Mouse (Mus musculus) kidney, postnatal 25 days (tissue): Measurements from ENCODE around the gene Gm5150.
"Not testable (repeated sequence)": the region's sequence is repeated elsewhere in the genome, so short reads cannot be mapped to it uniquely, and the experiment has no call there.

Experiments
- DNase-seq, 2 experiments: peaks; one replicate each; pipeline ENCODE4 v3.0.0; 2021; ENCODE audit warnings: mixed read lengths in 2 of 2

Gene Gm5150

DNA sequence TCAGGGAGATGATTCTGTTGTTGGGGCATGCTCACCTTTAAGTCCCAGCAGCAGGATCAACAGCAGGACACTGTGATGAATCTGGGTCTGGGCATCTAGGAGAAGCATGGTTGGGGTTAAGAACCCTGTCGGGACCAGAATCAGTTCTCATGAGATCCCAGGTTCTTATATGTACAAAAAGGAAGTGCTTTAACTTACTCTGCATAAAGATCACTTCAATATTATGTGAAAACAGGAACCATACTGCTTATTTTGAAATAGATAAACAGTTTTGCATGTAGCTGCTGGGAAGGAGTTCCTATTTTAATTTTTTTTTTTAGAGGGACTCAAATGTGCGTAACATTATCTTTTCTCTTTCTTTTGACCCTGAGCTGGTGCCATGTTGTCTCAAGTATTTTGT lies at the start of gene Gm5150:
Gene Gm5150 (minus strand): TSS at position 223 of the 400 bp plus-strand sequence.
- no peak for DNase-seq

DNA sequence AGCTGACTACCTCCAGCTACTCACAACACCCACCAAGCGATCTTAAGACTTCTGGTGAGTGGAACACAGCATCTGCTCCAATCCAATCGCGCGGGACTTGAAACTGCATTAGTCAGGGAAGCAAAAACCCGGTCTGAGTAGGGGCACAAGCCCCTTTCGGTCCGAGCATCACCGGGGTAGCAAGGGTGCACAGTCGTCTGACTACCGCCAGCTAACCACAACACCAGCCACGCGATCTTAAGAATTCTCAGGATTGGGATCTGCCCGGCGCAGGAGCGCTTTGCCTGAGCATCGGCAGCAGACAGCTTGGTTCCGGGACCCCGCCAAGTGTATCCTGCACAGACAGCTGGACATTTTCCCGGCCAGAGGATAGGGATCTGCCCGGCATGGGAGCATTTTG lies 45.5 kb upstream of the Gm5150 start:
- DNase-seq = not testable (repeated sequence)

DNA sequence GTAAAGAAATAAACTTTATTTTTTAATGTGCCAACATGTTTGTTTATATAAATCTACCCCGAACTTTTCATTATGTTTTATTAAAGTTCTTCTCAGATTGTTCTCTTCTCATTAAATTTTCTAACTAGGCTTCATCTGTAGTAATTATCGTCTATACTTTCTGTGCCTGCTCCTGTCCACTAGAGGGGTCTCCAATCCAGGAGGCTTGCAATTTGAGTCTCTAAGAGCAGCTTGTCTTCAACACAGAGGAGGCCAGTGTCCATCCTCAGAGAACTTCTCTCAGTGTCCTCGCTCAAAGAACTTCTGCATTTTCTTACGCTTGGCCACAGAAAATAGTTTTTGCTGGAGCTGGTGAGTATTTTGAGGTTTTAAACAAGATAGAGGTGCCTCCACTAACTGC lies 41.1 kb upstream of the Gm5150 start:
- no peak for DNase-seq

DNA sequence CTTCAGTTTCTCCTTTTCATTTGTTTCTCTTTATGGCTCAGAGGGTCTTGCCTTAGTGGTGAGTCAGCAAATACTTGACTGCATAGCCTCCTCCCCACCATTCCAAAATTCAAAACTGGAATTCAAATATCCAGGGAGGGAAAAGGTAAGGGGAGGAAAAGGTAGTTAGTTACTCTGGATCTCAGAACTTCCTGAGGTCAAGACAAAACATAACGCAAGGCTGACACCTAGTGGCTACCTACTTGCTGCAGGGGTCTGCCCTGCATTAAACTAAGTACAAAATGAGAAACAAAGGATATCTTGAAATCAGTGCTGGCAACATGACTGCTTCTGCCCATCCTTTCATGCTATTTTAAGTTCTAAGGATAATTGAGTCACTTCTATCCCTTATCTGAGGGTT lies 37.1 kb upstream of the Gm5150 start:
- peak; percentile 44 to 74 for DNase-seq

DNA sequence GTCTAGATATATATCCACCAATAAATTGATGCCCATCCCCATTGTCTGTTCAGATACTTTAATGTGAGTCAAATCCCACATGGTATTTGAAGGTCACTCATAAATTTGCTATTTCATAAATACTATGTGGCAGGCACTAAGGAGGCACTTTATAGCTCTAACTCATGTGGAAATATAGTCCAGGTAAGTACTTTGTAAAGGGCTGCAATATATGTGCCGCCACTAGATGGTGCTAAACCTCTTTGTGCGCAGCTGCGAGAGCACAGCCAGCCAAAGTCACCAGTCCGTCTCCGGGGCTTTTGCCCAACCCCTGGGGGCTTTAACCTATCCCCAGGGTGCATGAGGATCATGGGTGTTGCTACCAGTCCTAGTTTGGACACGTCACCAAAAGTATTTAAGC lies 18.8 kb upstream of the Gm5150 start:
- peak; percentile 50 to 83 for DNase-seq

DNA sequence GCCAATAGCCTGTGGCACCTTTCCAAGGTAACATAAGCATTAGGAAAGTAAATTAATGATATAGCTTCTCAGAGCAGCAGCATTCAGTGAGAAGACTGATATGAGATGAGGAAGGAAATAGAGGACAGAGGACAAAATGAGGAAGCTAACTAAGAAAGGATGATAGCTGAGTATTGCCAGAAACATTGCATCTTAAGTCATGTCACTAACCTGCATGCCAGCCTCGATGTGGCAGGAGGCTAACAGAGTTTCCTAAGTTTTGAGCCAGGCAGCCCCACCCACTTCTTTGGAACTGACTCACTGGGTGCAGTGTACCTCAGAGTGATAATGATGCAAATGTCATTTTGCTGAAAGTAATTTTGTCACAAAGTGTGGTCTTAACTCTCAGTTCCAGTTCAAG lies 16.0 kb upstream of the Gm5150 start:
- no peak for DNase-seq

DNA sequence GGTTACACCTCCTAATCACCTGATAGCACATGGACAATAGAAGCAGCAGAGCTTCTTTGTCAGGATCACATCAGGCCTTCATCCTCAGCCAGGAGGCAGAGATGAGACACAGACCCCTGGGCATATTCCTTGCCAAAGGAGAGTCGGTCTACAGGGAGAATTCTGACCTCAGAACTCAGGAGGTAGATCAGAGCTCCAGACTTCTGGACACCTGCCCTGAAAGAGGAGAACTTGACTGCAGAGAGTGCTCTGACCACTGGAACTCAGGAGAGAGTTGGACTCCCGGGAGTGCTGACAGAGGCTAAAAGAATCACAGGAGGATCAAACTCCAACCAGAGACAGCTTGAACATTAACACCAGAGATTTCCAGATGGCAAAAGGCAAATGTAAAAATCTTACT lies 8.2 kb upstream of the Gm5150 start:
- peak; percentile 47 to 72 for DNase-seq

DNA sequence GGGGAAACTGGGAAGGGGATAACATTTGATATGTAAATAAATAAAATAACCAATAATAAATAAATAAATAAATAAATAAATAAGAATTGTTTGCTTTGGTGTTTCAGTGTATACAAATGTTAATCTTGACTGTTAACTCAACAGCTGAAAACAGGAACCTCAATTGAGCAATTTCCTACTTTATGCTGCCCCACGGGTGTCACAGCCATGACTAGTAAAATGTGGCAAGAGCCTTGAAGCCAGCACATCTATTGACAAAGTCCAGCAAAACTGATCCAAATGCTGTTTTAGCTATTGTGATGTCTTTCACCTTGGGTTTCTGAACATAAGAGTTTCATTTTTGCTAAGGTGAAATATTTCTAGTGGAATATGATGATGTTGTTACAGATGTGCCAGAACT lies 1.6 kb upstream of the Gm5150 start:
- no peak for DNase-seq

DNA sequence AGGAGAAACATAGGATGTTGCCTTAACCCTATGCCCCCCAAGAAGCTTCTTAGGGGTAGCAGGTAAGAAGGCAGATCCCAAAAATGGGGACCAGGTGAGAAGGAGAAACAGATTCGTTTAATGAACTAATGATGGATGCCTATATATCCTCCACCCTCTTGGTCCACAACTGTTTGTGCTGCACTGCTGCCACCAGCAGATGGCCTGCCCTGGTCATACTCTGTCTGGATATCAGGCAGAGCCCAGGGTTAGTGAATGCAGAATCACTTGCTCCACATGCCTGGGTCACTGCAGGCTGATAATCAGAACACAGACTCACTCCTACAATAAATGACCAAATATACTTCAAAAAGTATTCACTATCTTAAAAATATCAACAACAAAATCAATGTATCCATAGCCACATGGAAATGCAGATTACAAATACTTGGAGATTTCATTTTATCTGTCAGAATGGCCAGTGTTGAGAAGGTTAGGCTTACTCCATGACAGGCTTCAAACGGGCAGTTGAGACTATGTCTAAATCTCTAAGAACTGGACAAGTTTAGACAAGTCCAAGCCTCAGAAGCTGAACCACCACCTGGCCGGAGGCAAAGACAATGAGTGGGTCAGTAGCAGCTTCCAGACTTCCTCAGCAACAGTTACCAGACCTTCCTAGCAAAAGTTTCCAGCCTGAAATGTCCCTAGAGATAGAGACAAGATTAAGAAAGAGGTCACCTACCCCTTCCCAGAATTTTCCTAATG lies 2.2 kb downstream of the Gm5150 start:
- DNase-seq = no peak

DNA sequence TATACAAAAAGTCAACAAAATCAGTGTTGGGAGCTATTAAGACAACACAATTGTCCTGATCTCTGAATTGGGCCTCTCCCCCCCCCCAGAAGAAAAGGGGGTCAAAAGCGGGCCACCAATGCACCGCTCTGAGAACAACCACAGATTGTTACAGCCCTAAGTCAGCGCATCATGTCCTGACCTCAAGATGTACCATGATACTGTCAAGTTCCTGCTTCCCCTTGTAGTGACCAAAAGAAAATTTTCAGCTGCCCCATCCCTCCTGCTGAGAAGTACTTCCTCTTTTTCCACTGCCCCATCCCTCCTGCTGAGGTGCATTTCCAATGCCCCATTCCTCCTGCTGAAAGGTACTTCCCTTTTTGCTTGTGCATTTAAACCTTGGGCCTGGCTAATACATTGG lies 6.8 kb downstream of the Gm5150 start:
- DNase-seq = not testable (repeated sequence)

DNA sequence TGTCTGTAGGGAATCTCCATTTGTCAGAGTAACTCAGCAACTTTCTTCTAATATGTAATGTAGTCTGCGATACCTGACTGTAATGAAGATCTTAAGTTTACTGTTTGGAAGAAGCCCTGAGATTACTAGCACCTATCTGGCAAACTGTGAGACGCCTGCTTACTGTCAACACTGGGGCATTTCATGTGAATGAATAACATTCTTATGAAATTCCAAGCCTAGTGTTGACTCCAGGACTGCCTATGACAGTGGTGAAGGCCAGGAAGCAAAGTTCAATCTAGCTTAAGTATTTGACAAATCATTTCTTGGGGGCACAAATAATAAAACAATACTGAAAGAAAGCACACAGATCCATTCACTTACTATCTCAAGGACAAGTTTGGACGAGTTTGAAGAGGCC lies 24.0 kb downstream of the Gm5150 start:
- no peak for DNase-seq

DNA sequence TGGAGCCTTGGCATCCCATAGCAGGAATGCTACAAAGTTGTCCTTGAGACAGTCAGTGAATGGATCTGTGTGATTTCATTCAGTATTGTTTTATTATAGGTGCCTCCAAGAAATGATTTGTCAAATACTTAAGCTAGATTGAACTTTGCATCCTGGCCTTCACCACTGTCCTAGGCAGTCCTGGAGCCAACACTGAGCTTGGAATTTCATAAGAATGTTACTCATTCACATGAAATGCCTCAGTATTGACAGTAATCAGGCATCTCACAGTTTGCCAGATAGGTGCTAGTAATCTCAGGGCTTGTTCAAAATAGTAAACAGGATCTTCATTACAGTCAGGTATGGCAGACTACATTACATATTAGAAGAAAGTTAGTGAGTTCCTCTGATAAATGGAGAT lies 49.3 kb downstream of the Gm5150 start:
- DNase-seq = no peak
